ENCODE assay signal across 13 mouse cellular contexts in genomic region chr3:82359036-82359435, GRCm38 (mm10). TPM values are rescaled to one million over a fixed set of nuclear protein-coding genes. Genes with fewer than 3 reads are reported as not detected.
DNase-seq lines count a peak whose midpoint lies in the region; ATAC-seq lines count a peak whose summit lies in the region.
"Had no signal": no experiment of that assay in that cellular context is flagged by ENCODE, and none has a peak within 500 bp of the region (broad histone marks: within the 10 kb centered on the region; RNA-seq: fewer than 3 reads in every experiment).

No protein-coding gene starts in this region.

- H3K9ac ChIP-seq in hindbrain, embryonic 13.5 days: no peak overlapping the region
- no peak overlapping the region for H3K9ac ChIP-seq in forebrain, embryonic 16.5 days (replicated peaks; ENCODE audit: low read depth, low read length)
- no peak overlapping the region; the same call in 1 of the 2 replicates for H3K9ac ChIP-seq in midbrain, embryonic 15.5 days

- H3K27me3 ChIP-seq in hindbrain, embryonic 13.5 days: 0 out of 2 replicates have a peak, but pooled peaks cover 2% of the 10 kb centered on the region
- H3K27me3 ChIP-seq in hindbrain, embryonic 10.5 days (ENCODE audit: insufficient read depth, poor library complexity, severe bottlenecking): no peaks in the 10 kb centered on the region
- H3K27me3 ChIP-seq in embryonic facial prominence, embryonic 10.5 days (replicated peaks; ENCODE audit: low read depth, poor library complexity, severe bottlenecking): no peaks in the 10 kb centered on the region
- no peaks in the 10 kb centered on the region for H3K27me3 ChIP-seq in forebrain, embryonic 16.5 days (replicated peaks; ENCODE audit: control insufficient read depth, insufficient read depth, low read length)
- H3K27me3 ChIP-seq in midbrain, embryonic 15.5 days (replicated peaks): no peaks in the 10 kb centered on the region
- H3K27me3 ChIP-seq: heart, embryonic 13.5 days had no signal

- DNase-seq in hindbrain, embryonic 10.5 days (ENCODE audit: low spot score): no peak
- no peak for DNase-seq in embryonic facial prominence, embryonic 10.5 days (ENCODE audit: low spot score)
- DNase-seq in gastrocnemius, adult 8-10 months (ENCODE audit: low spot score in 2 of 2): no peak
- no peak for DNase-seq in kidney, postnatal 25 days
- no peak for DNase-seq in thymus, postnatal 4 days
- DNase-seq: cerebellum, adult 2 months; kidney, postnatal 4 days; lung, postnatal 10 days; thymus, postnatal 36 days had no signal

- H3K4me1 ChIP-seq in hindbrain, embryonic 13.5 days (replicated peaks): peaks cover 7% of the 10 kb centered on the region
- peaks cover 10% of the 10 kb centered on the region; the same call in 1 of the 2 replicates for H3K4me1 ChIP-seq in hindbrain, embryonic 10.5 days (replicated peaks)
- H3K4me1 ChIP-seq in embryonic facial prominence, embryonic 10.5 days: peaks cover 9% of the 10 kb centered on the region
- H3K4me1 ChIP-seq in forebrain, embryonic 16.5 days (replicated peaks; ENCODE audit: control insufficient read depth, insufficient read depth, low read length): peaks cover 10% of the 10 kb centered on the region
- peaks cover 12% of the 10 kb centered on the region for H3K4me1 ChIP-seq in midbrain, embryonic 15.5 days

- no peak overlapping the region for H3K27ac ChIP-seq in hindbrain, embryonic 13.5 days
- H3K27ac ChIP-seq in hindbrain, embryonic 10.5 days: no peak overlapping the region
- no peak overlapping the region for H3K27ac ChIP-seq in embryonic facial prominence, embryonic 10.5 days (replicated peaks)
- H3K27ac ChIP-seq in forebrain, embryonic 16.5 days (ENCODE audit: low read length): no peak overlapping the region
- no peak overlapping the region for H3K27ac ChIP-seq in midbrain, embryonic 15.5 days
- H3K27ac ChIP-seq: heart, embryonic 13.5 days had no signal

- peak overlapping the region; percentile 57 for H3K4me2 ChIP-seq in hindbrain, embryonic 13.5 days
- peak overlapping the region; percentile 68 for H3K4me2 ChIP-seq in forebrain, embryonic 16.5 days (ENCODE audit: low read length)
- peak overlapping the region; percentile 51 for H3K4me2 ChIP-seq in midbrain, embryonic 15.5 days

- H3K36me3 ChIP-seq in hindbrain, embryonic 13.5 days: peaks cover 25% of the 10 kb centered on the region
- H3K36me3 ChIP-seq in hindbrain, embryonic 10.5 days: peaks cover 18% of the 10 kb centered on the region
- peaks cover 16% of the 10 kb centered on the region for H3K36me3 ChIP-seq in embryonic facial prominence, embryonic 10.5 days (replicated peaks)
- H3K36me3 ChIP-seq in forebrain, embryonic 16.5 days (ENCODE audit: control insufficient read depth, insufficient read depth): 0 out of 2 replicates have a peak, but pooled peaks cover 6% of the 10 kb centered on the region
- peaks cover 6% of the 10 kb centered on the region; the same call in 1 of the 2 replicates for H3K36me3 ChIP-seq in midbrain, embryonic 15.5 days (replicated peaks)

- H3K9me3 ChIP-seq in hindbrain, embryonic 13.5 days: no peaks in the 10 kb centered on the region
- H3K9me3 ChIP-seq in hindbrain, embryonic 10.5 days: no peaks in the 10 kb centered on the region
- no peaks in the 10 kb centered on the region for H3K9me3 ChIP-seq in embryonic facial prominence, embryonic 10.5 days
- no peaks in the 10 kb centered on the region for H3K9me3 ChIP-seq in forebrain, embryonic 16.5 days (ENCODE audit: control insufficient read depth, low read length)
- no peaks in the 10 kb centered on the region for H3K9me3 ChIP-seq in midbrain, embryonic 15.5 days
- H3K9me3 ChIP-seq: heart, embryonic 13.5 days had no signal

- ATAC-seq in hindbrain, embryonic 13.5 days (ENCODE audit: low FRiP score): no peak
- ATAC-seq in forebrain, embryonic 16.5 days: no peak
- ATAC-seq in midbrain, embryonic 15.5 days (replicated peaks): no peak

- H3K4me3 ChIP-seq in hindbrain, embryonic 13.5 days: peak overlapping the region; percentile 86
- H3K4me3 ChIP-seq in hindbrain, embryonic 10.5 days: no peak overlapping the region
- peak overlapping the region; percentile 90; the same call in 1 of the 2 replicates for H3K4me3 ChIP-seq in embryonic facial prominence, embryonic 10.5 days
- H3K4me3 ChIP-seq in forebrain, embryonic 16.5 days (replicated peaks; ENCODE audit: low read length): peak overlapping the region; percentile 93; the same call in 1 of the 2 replicates
- peak overlapping the region; percentile 85 for H3K4me3 ChIP-seq in midbrain, embryonic 15.5 days

- 91% methylated on average over 8 of the region's 8 CpGs for WGBS in hindbrain, embryonic 13.5 days
- 85% methylated on average over 8 of the region's 8 CpGs for WGBS in hindbrain, embryonic 10.5 days
- 84% methylated on average over 8 of the region's 8 CpGs for WGBS in embryonic facial prominence, embryonic 10.5 days
- WGBS in forebrain, embryonic 16.5 days: 92% methylated on average over 8 of the region's 8 CpGs
- WGBS in midbrain, embryonic 15.5 days: 94% methylated on average over 8 of the region's 8 CpGs

RNA-seq across cellular contexts. Expression of gene Map9, which starts 1.2 kb away (rescaled TPM):
- 46.1 and 47.1 TPM in 2 replicates for polyA plus RNA-seq in hindbrain, embryonic 13.5 days (2015; fragmentation: Nextera tagmentation; extraction: Ambion mirVana)
- polyA plus RNA-seq in hindbrain, embryonic 10.5 days (2016; fragmentation: Nextera tagmentation; extraction: Ambion mirVana): 6.9 TPM in 2 replicates
- 7.1 and 8.5 TPM in 2 replicates for polyA plus RNA-seq in embryonic facial prominence, embryonic 10.5 days (2016; fragmentation: Nextera tagmentation; extraction: Ambion mirVana)
- polyA plus RNA-seq in forebrain, embryonic 16.5 days (2015; fragmentation: Nextera tagmentation; extraction: Ambion mirVana): 95.9 and 109 TPM in 2 replicates
- 112 and 121 TPM in 2 replicates for polyA plus RNA-seq in midbrain, embryonic 15.5 days (2015; fragmentation: Nextera tagmentation; extraction: Ambion mirVana)
- 1 to 10 TPM; 1.4 to 3.2 (median 1.7) TPM for total RNA-seq in gastrocnemius, adult 8-10 months (2022)
